Mouse (Mus musculus) lung, adult 2 months (tissue): Measurements from ENCODE around the gene Lipm.

Experiments
- CTCF ChIP-seq: fragments of 200-500 bp; IDR thresholded peaks from 2 replicates; pipeline ENCODE4 v1.5.1; 2011; ENCODE audit warnings: mild to moderate bottlenecking, low read length, control low read depth; ENCODE audit not compliant: insufficient read depth
- POLR2A ChIP-seq: fragments of 200-500 bp; IDR thresholded peaks from 2 replicates; pipeline ENCODE4 v1.6.1; 2011; ENCODE audit warnings: low read depth, mild to moderate bottlenecking, control low read depth, low read length, borderline replicate concordance; ENCODE audit errors: extremely low read depth

DNA sequence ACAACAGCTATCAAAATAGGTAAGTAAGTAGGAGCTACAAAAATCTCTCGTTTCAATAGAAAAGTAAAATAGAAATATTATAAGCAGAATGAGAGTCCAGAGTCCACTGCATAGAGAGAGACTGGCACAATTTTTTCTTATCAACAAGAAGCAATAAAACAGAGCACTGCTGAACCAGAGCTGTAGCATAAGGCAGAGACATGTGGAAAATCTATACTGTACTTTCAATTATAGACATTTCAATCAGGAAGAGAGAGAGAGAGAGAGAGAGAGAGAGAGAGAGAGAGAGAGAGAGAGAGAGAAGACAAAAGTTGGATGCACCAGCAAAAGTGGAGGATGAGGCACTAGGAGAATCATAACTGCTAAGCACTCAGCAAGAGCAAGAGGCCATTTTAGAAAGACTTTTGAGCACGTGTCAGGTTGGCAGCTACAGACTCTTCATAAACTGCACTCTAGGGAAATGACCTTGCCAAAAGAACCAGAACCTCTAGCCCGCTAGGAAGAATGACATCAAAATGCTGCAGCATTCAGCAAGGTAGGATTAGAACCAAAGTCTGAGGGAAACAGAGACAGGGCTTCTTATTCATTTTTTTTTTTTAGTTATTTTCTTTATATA lies 38.8 kb downstream of the Lipm start:
- TF ChIP-seq POLR2A: no peak
- TF ChIP-seq CTCF: no peak
